Mouse (Mus musculus): ENCODE results near the gene Rtca.

Rtca gene

DNA sequence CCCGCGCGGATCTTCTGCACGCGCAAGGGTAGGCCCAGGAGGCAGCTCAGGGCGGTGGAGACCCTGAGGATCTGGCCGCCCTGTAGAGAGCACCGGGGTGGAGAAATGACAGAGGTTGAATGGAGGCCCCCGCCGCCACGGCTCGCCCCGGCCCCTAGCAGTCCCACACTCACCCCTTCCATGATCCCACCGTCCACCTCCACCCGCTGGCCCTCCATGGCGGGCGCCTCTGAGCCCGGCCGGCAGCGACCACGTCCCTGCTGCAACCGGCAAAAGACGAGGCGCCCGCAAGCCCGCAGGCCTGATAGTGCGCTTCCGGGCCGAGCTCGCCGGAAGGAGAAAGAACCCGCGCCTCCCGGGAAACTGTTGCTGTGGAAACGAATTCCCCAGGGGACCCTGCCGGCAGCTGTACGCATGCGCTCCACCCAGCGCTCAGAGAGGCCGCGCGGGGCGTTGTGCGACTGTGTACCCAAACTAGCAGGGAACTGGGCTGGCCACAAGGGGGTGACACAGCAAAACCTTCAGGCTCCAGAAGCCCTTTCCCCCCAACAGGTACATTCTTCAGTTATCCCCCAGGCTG is at the start of gene Rtca:
Gene Rtca (minus strand): TSS at position 437 of the 580 bp plus-strand sequence.
- peak; percentile 100 for DNase-seq

DNA sequence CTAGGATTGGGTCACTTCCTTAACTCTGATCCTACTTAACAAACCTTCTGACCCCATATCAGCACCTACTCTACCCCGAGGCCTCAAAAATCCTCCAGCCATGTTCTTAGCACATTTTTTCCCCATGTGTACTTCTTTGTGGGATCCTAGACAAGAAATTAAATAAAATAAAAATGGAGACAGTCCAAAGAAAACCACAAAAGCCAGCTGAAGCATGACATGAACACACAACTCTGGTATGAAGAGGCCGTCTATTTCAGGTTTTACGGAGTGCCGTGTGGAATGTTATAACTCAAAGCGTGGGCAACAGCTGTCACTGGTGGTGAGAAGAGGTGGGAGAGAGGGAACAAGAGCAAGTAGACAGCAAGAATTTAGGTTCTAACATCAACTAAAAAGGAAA is 43.4 kb upstream of the Rtca start:
- DNase-seq = no peak

DNA sequence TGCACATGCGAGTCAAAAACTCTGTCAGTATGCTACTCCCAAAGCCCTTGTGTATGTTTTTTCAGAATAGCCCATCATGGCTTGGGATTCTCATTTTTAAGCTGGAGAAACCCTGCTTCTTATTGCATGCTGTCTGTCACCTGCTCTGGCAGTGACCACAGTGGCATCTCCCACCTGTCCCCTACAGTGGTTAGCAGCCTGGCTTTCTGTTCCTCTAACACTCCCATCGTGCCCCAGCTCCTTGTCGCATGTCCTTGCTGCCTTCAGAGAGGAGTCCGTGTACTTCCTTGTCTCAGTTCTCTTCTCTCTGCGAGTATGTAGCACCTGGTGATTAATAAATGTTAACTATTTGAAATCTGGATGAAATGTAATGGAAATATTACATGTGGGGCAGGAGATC is 39.4 kb upstream of the Rtca start:
- no peak for DNase-seq

DNA sequence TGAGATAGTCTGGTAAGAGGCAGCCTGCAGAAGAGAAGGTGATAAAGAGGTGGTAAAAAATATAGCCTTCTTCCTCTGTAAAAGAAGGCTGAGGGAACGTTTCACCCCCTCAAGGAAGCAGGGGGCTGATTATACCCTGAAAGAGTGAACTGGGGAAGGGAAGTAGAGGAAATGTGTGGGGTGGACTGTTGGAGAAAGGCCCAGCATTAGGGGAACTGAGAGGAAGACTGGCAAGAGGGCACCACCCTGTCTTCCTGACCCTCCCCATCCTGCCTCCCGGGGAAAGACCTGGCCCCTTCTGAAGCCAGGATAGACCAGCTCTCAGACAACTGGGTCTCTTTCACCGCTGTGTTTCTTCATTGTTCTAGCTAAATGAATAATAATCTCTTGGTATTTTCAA is 34.5 kb upstream of the Rtca start:
- no peak for DNase-seq

DNA sequence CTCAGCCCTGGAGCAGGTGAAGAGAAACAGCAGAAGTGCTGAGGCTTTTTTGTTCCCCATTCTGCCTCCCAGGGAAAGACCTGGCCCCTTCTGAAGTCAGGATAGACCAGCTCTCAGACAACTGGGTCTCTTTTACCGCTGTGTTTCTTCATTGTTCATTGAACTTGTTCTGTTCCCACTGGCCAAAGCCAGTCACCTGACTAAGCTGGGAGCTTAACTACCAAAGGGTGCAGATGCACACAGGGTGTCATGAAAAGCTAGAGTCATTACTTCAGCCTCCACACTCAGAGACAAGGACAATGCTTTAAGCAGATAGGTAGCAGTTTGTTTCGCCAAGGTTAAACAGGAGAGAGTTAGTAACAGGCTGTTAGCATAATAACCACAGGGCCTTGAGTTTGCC is 34.1 kb upstream of the Rtca start:
- no peak for DNase-seq

DNA sequence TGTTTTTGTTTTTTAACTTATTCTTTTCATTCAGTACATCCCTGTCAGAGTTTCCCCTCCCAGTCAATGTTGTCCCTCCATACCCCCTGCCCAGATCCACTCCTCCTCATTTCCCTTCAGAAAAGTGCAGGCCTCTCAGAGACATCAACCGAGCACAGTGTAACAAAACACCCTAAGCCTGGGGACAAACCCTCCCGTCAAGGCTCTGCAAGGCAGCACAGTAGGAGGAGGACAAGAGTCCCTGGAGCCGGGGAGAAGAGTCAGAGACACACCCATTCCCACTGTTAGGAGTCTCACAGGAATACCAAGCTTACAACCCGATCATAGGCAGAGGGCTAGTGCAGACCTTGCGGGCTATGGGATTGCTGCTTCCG is 29.2 kb upstream of the Rtca start:
- DNase-seq = no peak

DNA sequence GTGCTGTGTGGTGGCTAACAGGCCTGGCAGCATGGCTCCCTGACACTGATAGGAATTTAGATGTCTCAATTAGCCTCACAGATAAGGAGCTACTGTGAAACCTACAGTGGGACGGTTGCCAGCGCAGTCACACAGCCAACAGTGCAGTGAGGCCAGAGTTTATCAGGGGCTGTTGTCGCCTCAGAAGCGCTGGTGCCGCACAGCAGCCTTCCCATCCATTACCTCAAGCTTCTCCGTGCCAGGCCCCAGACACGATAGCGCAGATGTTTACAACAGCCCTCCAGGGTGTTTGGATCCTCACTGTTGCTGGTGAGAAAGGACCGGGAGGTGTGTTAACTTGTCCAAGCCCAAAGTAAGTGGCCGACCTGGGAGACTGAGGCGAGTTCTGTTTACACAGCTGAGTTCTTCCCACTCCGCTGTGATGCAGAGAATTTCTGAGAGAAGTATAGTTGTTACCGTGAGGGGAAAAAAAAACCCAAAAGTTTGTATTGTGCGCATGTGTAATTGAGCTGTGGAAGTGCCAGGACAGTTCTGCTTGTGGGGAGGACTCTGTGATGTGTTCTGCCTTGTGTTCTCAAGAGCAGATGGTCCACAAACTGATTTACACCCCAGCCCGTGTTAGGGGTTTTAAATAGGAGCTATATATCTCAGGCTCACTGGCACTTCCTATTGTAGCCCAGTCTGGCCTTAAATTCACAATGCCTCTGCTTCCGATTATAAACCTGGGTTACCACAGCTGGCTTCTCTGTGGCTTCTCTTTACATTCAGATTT is 28.6 kb upstream of the Rtca start:
- peak; percentile 12 to 21 for DNase-seq

DNA sequence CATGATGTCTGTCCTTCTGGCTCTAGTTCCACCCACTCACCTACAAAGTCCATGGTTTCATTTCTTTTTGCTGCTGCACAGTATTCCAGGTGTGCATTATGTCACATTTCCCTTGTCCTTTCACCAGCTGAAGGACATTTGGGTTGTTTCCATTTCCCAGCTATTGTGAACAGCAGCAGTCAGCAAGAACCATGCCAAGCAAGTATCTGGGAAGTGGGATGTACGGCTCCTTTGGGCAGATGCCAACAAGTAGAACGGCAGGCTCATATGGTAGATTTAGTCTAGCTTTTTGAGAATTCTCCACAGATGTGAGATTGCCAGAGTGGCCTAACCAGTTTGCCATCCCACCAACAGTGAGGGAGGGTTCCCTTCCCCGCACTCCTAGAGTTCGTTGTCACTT is 22.8 kb upstream of the Rtca start:
- peak in 1 of 2 experiments; percentile 11 for DNase-seq

DNA sequence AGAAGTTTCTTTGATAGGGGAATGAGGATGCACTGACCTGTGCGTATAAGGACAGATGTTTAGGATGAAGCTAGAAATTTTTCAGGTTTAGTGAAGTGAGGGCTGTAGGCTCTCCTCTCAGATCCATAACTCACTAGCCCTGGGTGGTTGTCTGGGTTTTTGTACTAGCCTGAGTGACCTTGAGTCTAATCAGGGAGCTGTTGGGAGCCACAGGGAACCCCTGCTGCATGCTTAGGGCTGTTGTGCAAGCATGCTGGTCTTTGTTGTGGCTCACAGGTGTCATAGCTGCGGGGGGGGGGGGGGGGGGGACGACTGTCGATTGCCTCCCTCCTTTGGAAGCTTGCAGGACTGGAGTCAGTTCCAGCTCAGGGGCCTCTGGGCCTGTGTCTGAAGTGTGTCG is 21.7 kb upstream of the Rtca start:
- no peak for DNase-seq

DNA sequence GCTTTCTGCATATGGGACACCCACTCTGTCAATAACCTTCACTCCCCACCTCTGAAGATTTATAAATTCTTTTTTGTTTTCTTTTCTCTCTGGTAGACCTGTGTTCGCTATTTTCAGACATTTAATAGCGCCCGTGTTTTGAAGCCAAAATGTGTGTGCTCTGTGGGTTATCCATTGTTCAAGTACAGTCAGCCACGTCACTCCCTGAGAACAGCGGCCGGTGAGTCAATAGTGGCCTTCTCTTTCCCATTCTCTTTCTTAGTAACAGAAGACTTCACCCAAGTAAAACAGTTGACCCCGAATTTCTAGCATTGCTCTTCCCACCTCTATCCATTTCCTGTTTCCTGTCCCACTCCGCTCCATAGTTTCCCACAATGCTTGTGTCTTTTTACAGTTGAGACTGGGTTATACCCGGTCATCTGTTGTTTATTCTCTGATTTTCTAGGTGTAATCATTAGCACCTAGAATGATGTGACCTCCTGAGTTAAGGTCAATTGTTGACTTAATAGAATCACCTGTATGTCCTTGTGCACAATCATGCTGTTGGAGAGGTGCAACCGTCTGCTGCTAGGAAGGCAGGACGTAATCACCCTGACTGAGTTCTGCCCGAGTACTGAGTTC is 12.2 kb upstream of the Rtca start:
- DNase-seq = no peak

DNA sequence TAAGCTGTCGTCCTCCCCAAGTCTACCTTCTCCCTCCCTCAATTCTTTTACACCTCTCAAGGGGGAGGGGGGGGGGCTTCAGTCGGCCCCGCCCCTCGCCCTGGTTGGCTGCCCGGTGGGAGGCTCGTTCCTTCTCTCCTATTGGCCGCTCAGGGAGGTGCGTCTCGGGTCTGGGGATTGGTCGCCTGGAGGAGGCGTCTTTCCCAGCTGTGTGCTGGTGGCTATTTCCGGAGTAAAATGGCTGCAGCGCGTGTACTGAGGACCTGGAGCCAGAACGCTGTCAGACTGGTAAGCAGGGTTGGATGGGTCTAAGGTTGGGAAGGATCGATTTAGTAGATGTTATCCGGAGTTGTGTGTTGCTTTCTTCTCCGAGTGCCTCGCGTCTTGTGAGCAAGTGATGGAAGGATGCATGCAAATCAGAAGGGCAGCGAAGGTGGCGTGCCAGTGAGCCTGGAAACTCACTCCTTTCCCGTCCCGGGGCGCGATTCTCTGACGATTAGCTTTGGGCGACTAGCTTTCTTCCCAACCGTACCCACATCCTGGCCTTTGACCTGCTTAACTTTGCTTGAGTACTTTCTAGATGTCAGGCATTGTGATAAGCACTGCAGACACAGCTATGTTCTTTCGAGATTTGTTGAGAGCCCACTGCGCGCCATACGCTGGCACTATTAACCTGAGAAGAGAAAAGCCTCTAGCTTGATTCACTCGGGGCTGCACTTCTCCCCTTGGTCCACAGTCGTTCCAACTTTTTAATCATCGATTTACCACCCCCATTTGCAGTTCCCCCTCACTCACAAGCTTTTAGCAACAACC is 5.1 kb upstream of the Rtca start, which contains the start of gene Dbt:
Gene Dbt (plus strand): TSS at position 167 of the 813 bp plus-strand sequence.
- peak; percentile 94 to 95 for DNase-seq

DNA sequence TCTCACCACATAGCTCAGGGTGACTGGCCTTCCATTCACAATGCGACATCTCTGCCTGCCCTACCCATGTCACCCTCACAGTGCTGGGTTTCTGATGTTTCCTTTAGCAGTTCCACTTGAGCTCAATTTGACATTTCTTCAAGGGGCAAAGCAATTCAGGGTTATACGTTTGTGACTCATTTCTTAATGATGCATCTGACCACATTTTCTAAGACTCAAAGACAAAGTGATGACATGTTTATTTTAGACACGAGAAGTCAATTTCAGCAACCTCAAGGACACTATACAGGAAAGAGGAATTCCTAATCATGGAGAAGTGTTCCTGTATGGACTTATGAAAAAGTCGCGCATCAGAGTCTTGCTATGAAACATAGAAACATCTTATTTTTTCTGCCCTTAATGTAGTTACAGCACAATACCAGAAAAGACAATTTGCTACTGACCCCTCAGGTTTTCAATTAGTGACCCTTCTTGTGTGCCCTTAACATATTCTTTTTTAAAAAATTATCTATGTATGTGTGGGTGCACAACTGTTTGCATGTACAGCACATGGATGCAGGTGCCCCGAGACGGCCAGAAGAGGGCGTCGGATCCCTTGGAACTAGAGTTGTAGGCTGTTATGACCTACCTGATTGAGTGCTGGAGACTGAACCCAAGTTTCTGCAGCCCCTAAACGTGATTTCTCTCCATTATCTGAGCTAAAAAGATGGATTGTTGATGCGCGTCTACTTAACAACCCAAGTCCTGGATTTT is 4.3 kb upstream of the Rtca start:
- DNase-seq = peak in 1 of 2 experiments; percentile 62

DNA sequence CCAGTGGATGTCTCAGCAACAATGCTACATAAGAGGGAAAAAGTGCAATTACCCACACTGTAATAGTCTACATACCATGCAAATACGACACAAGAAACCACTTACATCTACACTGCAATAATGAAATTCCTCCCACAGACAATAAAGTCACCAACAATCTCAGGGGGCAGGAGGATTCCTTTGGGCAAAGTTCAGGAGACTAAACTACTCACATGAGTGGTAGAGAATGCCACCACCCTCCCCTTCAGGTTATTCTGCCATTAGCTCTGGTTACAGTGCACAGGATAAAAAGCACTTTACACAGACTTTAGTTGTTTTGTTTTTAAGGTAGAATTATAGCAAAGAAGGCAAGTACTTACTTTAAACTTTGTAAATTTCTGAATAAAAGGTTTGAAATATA is 12.3 kb downstream of the Rtca start:
- no peak for DNase-seq

DNA sequence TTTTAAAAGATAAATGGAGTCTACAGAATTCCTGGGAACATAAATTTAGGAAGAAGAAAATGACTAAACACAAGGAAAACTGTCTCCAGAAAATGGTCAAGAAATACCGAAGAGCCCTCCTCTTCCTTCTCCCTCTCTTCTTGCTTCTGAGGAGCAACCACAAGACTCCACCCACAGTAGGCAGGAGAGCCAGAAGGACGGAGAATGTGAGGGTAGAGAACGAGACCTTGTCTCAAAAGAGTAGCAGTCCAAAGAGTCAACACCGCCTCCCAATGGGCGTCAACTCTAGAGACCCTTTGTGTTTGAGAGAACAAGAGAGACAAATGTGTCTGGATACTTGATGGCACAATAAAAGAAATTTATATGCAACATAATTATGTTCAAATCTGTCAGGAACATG is 14.3 kb downstream of the Rtca start:
- DNase-seq = no peak

DNA sequence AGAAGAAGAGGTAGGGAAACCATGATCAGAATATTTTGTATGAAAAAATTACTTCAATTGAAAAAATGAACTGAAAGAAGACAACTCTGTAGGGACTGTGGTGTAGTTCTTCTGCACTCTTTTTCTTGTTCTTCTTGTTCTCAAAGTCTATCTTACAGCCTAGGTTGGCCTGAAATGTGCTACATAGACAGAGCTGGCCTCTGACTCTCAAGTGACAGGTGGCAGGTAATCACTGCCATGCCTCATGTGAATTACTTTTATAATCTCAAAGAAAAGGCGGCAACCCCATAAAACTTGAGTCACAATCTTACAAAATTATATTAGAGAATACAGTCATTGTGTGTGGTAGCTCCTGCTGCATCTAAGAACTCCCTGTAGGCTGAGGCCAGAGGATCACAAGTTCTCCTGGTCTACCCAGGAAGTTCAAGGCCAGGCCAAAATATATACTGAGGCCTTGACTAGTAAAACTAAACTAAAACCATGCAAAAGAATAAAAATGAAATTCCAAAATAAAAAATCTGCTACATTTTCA is 16.0 kb downstream of the Rtca start:
- no peak for DNase-seq

DNA sequence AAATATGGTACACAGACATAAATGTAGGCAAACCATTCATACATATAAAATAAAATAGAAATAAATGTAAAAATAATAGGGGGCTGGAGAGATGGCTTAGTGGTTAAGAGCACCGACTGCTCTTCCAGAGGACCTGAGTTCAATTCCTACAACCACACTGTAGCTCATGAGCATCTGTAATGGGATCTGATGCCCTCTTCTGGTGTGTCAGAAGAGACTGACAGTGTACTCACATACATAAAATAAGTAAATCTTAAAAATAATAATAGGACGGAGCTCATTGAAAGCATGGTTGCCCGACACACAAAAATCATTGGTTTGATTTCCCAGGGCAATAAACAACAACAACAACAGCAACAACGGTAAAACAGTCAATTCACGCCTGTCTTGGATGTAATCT is 17.1 kb downstream of the Rtca start:
- no peak for DNase-seq

DNA sequence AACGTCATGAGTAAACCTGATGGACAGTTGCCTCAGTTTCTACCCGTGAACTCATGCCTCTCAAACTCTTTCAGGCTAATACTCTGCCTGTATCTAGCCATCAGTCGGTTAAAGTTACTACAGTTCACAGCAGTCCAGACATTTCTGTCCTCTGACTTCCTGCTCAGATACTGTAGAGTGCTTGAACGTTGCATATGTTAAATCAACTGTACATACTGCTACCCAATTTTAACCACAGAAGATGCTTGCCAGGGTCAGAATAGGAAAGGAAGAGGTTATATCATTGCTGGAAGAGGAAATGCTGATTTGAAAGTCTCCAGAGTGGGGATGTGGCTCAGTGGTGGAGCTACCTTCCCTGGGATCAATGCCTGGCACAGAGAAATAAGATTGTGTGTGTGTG is 24.7 kb downstream of the Rtca start:
- no peak for DNase-seq

DNA sequence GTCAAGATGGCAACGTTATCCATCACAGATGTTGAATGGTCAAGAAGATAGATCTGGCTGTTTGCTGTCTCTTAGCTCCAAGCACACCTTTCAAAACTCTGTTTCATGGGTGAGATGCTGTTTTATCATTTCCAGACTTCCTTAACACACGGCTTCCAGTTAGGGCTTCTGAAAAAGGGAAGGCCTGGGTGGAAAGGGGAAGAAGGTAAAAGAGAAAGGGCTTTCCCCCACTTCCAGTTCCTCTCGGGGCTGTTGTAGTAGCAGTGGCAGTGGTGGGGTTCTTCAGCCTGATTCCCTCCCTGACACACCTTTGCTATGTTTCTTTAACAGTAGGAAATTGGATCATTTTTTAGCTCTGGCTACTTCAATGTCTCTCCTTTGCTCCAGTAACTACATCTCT is 25.3 kb downstream of the Rtca start:
- no peak for DNase-seq

DNA sequence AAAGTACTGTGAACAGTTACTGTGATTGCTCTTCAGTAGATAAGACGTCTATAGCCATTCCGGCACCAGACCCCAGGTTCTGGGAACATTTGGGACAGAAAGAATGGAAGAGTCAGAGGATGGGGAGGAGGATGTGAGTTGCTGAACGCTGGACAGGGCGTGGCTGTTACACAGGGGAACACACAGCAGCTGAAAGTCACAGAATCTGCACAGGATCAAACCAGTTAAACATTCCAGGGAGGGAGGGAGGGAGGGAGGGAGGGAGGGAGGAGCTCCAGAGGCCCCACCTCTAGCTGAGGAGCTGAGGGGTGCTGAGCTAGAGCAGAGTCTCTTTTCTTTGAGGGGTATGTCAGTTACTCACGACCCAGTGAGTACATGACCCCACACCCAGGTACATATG is 27.1 kb downstream of the Rtca start:
- no peak for DNase-seq

DNA sequence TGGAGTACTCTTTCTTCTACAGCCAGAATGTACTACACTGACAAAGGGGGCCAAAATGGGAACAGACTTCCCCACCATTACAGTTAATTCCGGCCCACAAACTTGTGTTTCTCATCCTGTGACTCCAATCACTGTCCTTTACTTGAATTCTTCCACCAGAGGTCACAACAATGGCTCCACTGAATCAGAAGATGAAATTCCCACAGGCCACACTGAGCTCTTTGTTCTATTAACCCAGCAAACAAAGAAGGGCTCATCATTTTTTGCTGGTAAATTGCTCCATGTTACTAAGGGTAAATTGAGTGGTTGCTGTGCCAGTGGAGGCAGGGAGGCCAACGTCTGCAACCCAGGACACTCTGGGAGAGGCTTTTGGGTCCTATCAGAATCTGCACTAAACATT is 27.9 kb downstream of the Rtca start:
- DNase-seq = no peak

DNA sequence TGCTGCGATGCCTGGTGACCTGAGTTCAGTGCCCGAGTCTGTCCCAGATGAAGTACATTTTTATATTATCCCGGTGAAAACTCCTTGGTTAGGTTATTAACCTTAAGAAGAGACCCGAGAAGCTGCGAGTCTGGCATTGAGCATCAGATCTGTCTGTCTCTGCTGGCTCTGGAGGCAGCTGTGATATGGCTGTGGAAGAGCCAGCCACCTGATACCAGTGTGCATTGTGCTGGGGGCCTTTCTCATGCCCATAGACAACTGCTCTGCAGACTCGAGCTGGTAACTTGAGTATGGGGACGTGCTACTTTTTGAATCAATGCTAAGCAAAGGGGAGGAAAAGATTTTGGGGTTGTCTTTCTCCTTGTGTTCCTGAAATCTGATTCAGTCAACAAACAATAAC is 30.7 kb downstream of the Rtca start:
- no peak for DNase-seq

DNA sequence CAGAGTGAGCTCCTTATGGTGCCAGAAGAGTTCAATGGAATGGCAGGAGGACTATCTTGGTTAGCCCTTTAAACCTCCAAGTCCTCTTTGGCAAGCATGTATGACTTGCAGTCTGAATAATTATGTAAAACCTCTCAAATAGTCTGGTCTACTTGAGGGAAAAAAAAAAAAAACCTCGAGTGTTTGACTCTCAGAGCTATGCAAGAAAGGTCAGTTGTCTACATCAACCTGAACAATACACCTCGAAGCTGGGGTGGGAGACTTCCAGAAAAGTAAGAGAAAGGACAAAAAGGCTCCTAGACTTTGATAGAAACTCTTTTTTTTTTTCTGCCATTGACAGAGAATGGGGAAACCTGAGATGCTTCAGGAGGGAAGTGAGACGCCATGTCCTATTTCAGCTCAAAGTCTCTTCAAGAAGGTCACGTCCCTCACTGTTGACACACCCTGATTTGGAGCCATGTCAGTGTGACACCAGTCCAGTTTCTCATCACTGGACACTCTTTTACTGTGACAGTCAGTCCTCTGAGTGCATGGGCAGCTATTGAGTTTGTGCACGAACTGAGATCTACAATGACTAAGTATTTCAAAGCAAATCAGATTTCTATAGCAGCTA is 31.2 kb downstream of the Rtca start:
- DNase-seq = no peak
